7 mouse cellular contexts compared by ENCODE assay signal in the genomic region with DNA sequence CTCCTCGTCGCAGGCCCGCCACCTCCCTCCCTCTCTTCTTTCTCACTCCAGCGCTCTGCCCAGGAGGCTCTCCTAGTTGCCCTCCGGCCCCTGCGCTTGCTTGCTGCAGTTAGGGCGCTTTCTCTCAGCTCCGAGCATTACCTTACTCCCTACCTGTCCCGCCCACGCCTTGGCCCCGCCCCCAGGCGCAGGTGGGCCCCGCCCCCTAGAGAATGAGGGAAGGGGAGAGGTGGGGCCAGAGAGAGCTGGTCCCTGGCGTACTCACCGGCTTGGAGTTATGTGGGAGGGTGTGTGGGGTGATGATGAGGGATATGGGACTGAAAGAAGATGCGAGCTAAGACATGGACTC. TPM values are rescaled to one million over a fixed set of nuclear protein-coding genes. Genes with fewer than 3 reads are reported as not detected.
DNase-seq lines count a peak whose midpoint lies in the region; ATAC-seq lines count a peak whose summit lies in the region.

No protein-coding gene starts in this region.

- 2% methylated on average over 16 of the region's 16 CpGs for WGBS in hindbrain, embryonic 15.5 days
- 3% methylated on average over 16 of the region's 16 CpGs for WGBS in limb, embryonic 10.5 days
- WGBS in midbrain, embryonic 14.5 days, result 2% methylated on average over 16 of the region's 16 CpGs

- no peaks in the 10 kb centered on the region for H3K36me3 ChIP-seq in hindbrain, embryonic 15.5 days
- no peaks in the 10 kb centered on the region for H3K36me3 ChIP-seq in limb, embryonic 10.5 days
- H3K36me3 ChIP-seq in midbrain, embryonic 14.5 days (ENCODE audit: control insufficient read depth, insufficient read depth, low read length), result no peaks in the 10 kb centered on the region

- H3K4me3 ChIP-seq in hindbrain, embryonic 15.5 days, result peak overlapping the region; percentile 76
- H3K4me3 ChIP-seq in limb, embryonic 10.5 days, result peak overlapping the region; percentile 74
- peak overlapping the region; percentile 68 for H3K4me3 ChIP-seq in midbrain, embryonic 14.5 days (replicated peaks; ENCODE audit: low read depth, low read length)

- H3K9me3 ChIP-seq in hindbrain, embryonic 15.5 days, result no peaks in the 10 kb centered on the region
- H3K9me3 ChIP-seq in limb, embryonic 10.5 days (replicated peaks), result no peaks in the 10 kb centered on the region
- no peaks in the 10 kb centered on the region for H3K9me3 ChIP-seq in midbrain, embryonic 14.5 days (ENCODE audit: control insufficient read depth, low read length)

- H3K27me3 ChIP-seq in hindbrain, embryonic 15.5 days, result peaks cover 29% of the 10 kb centered on the region
- H3K27me3 ChIP-seq in limb, embryonic 10.5 days (ENCODE audit: low read depth, poor library complexity, severe bottlenecking), result peaks cover 51% of the 10 kb centered on the region
- H3K27me3 ChIP-seq in midbrain, embryonic 14.5 days (ENCODE audit: control insufficient read depth, insufficient read depth, low read length), result peaks cover 23% of the 10 kb centered on the region

- H3K27ac ChIP-seq in hindbrain, embryonic 15.5 days (replicated peaks), result no peak overlapping the region
- H3K27ac ChIP-seq in limb, embryonic 10.5 days, result peak overlapping the region; percentile 62
- no peak overlapping the region for H3K27ac ChIP-seq in midbrain, embryonic 14.5 days (replicated peaks; ENCODE audit: low read depth, low read length)

- H3K4me1 ChIP-seq in hindbrain, embryonic 15.5 days (replicated peaks), result peaks cover 9% of the 10 kb centered on the region
- peaks cover 15% of the 10 kb centered on the region for H3K4me1 ChIP-seq in limb, embryonic 10.5 days
- H3K4me1 ChIP-seq in midbrain, embryonic 14.5 days (ENCODE audit: control insufficient read depth, insufficient read depth, low read length), result no peaks in the 10 kb centered on the region

- H3K9ac ChIP-seq in hindbrain, embryonic 15.5 days, result peak overlapping the region; percentile 55
- H3K9ac ChIP-seq in midbrain, embryonic 14.5 days (replicated peaks; ENCODE audit: low read length), result peak overlapping the region; percentile 57

- 0 out of 2 replicates have a peak, but pooled peaks have one; percentile 34 for ATAC-seq in common myeloid progenitor, adult 5-6 weeks (replicated peaks; ENCODE audit: low read depth, poor library complexity, severe bottlenecking)
- peak; percentile 82 for ATAC-seq in hindbrain, embryonic 15.5 days (ENCODE audit: low FRiP score, low read depth)
- ATAC-seq in midbrain, embryonic 14.5 days (ENCODE audit: low FRiP score, low TSS enrichment), result peak; percentile 55; the same call in 1 of the 2 replicates

- H3K4me2 ChIP-seq in hindbrain, embryonic 15.5 days, result peak overlapping the region; percentile 97
- peak overlapping the region; percentile 98 for H3K4me2 ChIP-seq in midbrain, embryonic 14.5 days (ENCODE audit: low read length)

- DNase-seq in right cerebral cortex, adult 18-20 months, result peak; percentile 35
- DNase-seq in right cerebral cortex, postnatal 25 days, result no peak
- no peak for DNase-seq in limb, embryonic 10.5 days (ENCODE audit: low spot score)
- DNase-seq in midbrain, embryonic 14.5 days, result no peak
- peak; percentile 40 for DNase-seq in thymus, postnatal 25 days

RNA-seq across cellular contexts. Expression of gene B4galnt3, which starts 0.4 kb away (rescaled TPM):
- not detected in 2 replicates for total RNA-seq in common myeloid progenitor, adult 5-6 weeks (2017)
- 0.22 and 0.25 TPM in 2 replicates for polyA plus RNA-seq in hindbrain, embryonic 15.5 days (2015; fragmentation: Nextera tagmentation; extraction: Ambion mirVana)
- polyA plus RNA-seq in limb, embryonic 10.5 days (2016; fragmentation: Nextera tagmentation; extraction: Ambion mirVana), result 0.11 and 0.21 TPM in 2 replicates
- 0.15 TPM in 1 of 2 replicates, not detected in the other for polyA plus RNA-seq in midbrain, embryonic 14.5 days (2014; fragmentation: Nextera tagmentation; extraction: Ambion mirVana)

RNA-seq across cellular contexts. Expression of gene D330020A13Rik, which starts 0.6 kb away (rescaled TPM):
- not detected in 2 replicates for total RNA-seq in common myeloid progenitor, adult 5-6 weeks (2017)
- polyA plus RNA-seq in hindbrain, embryonic 15.5 days (2015; fragmentation: Nextera tagmentation; extraction: Ambion mirVana), result 0.18 and 0.25 TPM in 2 replicates
- not detected in 2 replicates for polyA plus RNA-seq in limb, embryonic 10.5 days (2016; fragmentation: Nextera tagmentation; extraction: Ambion mirVana)
- polyA plus RNA-seq in midbrain, embryonic 14.5 days (2014; fragmentation: Nextera tagmentation; extraction: Ambion mirVana), result 0.20 TPM in 1 of 2 replicates, not detected in the other

Comparison
In these comparisons a context has a peak if more than half of its experiments do, and no peak if none do; other contexts are left out.
1. DNase-seq: peak in right cerebral cortex, adult 18-20 months (single experiment) and thymus, postnatal 25 days (single experiment); none in right cerebral cortex, postnatal 25 days (single experiment), limb, embryonic 10.5 days (single experiment) and midbrain, embryonic 14.5 days (single experiment).
2. Peak in every context shown above with its lines, with median percentiles within 50 percentile points of each other: ATAC-seq and H3K4me3 ChIP-seq.